Mouse (Mus musculus) heart, postnatal 0 days (tissue): Measurements from ENCODE around the gene Pde4b.

ENCODE experiments used
- CTCF ChIP-seq: IDR thresholded peaks from 2 replicates; pipeline ENCODE4 v1.5.1; 2016; ENCODE audit warnings: antibody characterized with exemption, control low read depth, low read depth
- EP300 ChIP-seq: IDR thresholded peaks from 2 replicates; pipeline ENCODE4 v1.6.1; 2016; ENCODE audit warnings: antibody characterized with exemption, low read depth

GRCm38 (mm10) chr4:102040190-102040589 lies 47.2 kb upstream of the Pde4b start:
- TF ChIP-seq CTCF (no peak), EP300 (no peak)
